Mouse (Mus musculus) c-Kit-negative CD71-positive TER-119-positive erythroid progenitor cells, embryonic 14.5 days (primary cell): ENCODE data around the gene Glyat.
"Not testable (repeated sequence)": the region's sequence is repeated elsewhere in the genome, so short reads cannot be mapped to it uniquely, and the experiment has no call there.

Experiments
- DNase-seq: peaks from one replicate; pipeline ENCODE4 v3.0.0-alpha.2; 2013; ENCODE audit warnings: low read depth, low spot score

The Glyat gene

DNA sequence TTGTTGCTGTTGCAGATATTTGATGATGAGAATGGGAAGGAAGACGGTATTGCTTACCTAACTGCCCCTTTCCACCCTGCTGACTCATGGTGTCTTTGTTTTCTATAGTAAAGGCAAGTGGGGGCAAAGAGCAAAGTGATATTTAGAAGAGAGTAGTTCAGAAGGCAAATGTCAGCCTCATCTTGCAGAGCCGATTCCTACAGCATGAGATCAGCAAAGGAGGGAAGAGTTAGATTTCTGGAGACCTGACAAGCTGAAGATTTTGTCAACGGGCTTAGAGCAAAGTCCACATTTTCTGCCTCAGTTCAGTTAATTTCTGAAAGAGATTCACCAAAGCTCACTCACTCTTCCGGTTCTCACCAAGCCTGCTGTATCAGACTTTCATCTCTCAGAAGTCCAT, at the start of gene Glyat:
Glyat (plus strand) TSS at position 133 of the 400 bp plus-strand sequence.
- DNase-seq: no peak

DNA sequence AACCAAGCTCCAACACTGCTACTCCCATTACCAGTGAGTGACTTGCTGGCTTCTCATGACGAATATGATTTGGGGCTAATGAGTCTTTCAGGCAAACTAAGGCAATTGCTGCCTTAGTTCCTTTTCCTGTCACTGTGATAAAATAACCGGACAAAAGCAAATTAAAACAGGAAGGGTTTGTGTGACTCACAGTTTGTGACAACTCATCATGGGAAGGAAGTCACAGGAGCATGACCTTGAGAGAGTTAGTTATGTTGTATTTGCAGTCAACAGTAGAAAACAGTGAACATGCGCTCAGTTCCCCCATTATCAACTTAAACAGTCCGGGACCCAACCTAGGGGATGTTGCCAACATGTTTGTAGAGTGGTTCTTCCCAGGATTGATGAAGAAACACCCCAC, 47.8 kb upstream of the Glyat start:
- DNase-seq: no peak

DNA sequence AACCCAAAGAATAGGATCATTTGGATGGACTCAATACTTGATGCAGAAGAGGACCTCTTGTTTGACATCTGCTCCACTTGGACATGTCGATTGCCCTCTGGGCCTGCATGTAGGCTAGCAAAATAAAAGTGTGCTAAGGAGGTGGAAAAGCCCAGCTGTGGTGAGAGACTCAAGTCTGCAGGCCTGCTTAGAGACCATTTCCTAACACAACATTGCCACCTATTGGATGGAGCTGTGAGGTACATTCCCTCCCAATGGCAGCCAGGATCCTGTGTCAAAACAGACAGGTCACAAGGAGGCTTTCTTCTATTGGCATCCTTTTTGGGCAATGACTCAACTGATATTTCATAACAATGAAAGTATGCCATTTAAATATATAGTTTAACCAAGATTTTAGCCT, 41.2 kb upstream of the Glyat start:
- peak; percentile 33 for DNase-seq

DNA sequence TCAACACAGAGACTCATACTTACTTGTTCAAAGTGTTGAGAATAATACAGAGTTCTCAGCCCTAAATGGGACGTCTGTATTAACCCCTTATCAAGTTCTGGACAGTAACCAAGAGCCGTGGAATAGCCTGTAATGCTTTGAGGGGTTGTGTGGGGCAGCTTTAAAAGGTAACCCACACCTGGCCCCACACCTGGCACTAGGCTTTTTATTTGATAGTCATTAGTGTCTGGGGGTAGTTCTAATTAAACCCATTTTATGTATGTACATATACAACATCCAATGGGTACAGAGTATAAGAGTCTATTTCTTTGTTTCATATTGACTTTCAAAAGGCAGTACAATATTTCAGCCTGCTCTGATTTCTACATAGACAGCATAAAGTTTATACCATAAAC, 38.0 kb upstream of the Glyat start:
- no peak for DNase-seq

DNA sequence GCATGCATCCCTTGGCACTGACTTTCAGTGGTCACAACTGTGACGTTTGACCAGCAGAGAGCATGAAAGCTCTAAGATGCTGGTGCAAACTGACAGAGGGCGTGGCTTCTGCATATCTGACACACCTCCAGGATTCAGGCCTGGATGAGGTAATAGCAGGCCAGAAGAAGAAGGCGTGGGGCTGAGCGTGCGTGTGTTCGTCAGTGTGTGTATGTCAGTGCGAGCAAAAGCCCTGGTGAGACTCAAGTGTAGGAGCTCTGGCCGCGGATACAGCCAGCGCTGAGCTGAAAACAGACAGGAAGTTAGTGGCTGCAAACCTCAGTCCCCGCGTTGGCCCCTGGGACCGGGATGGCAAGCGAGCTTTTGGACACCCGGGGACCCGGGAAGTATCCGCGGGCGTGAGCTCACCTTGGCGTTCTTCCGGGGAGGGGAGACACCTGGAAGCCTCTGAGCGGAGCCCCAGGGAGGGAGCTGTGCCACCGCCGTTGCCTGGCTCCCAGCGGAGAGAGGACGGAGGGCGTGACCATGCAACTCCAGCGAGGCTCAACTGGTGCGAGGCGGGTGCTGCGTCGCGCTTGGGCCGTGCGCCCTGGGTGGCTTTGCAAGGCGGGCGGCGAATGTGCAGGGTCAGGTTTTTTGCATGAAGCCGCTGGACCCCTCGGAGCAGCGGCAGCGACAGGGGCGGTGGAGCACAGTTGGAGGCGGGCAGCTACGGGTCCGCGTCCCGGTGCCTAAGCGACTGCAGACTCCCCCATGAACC, 37.4 kb upstream of the Glyat start:
- peak; percentile 8 for DNase-seq

DNA sequence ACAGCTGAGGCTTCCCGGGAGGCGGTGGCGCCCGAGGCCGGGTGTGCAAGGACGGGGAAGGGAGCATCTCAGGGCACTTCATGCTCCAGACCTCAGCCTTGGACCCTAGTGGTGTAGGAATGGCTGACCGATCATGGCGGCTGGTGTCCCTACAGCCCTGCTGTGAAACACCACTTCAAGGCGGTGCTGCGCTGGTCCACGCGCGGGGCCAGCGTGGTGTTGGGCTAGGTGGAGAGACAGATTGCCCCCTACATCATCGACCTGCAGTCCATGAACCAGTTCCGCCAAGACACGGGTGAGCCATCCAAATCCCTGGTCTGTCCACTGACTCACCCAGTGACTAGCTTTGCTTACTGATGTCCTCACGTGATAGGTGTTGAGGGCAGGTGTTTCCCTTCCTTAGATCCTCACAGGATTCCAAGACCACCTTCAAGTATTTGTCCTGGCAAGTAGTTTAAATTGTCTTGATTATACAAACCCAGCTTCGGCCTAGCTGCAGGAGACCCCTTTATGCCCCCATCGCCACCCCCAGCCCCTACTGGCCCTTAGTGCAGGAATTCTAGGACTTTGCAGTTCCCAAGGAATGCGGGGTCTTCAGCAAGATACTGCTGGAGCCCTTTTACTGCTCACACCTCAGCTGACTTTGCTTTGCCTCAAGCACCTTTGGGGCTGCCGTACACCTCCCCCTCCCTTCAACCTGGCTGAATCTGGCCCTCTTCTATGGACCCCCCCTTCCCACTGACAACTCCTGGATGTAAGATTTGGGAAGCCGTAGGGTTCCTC, 36.6 kb upstream of the Glyat start:
- DNase-seq: no peak

DNA sequence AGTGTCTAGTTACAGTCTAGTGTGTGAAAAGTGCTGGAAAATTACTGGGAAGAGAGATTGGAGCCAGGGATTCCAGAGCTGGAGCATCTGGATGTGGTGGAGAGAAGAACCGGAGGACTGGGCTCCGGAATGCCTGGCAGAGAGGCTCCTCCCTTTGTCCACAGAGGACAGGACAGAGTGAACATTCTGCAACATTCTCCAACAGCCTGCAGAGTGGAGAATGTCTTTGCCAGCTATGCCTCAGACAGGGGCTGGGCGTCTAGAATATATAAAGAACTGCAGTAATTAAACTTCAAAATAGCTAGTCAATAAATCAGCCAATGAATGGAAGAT, 36.1 kb upstream of the Glyat start:
- DNase-seq: no peak

DNA sequence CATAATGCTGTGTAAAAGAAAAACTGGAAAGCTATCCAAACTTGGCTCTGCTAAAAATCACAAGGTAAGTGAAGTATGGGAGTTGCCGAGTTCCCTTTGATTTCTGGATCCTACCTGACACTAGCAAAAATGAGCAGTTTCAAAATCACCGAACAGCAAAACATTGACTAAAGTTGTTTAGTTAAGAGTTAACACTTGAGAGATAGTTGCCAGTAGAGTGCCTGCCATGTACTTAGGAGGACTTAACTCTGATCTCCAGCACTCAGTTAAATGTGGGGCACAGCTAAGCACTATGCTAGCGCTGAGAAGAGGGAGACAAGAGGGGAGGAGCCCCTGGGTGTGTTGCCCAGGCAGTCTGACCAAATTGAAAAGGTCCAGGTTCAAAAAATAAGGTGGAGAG, 34.4 kb upstream of the Glyat start:
- no peak for DNase-seq

DNA sequence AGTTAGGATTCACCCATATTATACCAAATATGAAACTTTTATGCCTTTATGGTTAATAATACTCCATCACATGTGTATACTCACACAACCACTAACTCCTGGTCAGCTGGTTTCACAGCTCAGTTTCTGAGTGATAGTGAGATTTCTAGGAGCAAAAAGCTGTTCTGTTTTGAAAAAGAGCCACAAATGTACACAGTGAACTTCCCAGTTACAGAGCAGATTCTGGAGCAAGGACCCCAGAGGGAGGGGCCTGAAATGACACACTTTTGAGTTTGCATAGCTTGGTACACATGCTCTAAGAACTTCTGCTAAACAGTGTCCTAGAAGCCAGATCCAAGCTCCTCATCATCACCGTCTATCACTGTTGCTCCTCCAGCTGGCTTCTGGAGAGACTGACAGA, 33.4 kb upstream of the Glyat start, which contains the start of gene Gm4952:
Gm4952 (plus strand) TSS at position 301 of the 400 bp plus-strand sequence.
- DNase-seq: no peak

DNA sequence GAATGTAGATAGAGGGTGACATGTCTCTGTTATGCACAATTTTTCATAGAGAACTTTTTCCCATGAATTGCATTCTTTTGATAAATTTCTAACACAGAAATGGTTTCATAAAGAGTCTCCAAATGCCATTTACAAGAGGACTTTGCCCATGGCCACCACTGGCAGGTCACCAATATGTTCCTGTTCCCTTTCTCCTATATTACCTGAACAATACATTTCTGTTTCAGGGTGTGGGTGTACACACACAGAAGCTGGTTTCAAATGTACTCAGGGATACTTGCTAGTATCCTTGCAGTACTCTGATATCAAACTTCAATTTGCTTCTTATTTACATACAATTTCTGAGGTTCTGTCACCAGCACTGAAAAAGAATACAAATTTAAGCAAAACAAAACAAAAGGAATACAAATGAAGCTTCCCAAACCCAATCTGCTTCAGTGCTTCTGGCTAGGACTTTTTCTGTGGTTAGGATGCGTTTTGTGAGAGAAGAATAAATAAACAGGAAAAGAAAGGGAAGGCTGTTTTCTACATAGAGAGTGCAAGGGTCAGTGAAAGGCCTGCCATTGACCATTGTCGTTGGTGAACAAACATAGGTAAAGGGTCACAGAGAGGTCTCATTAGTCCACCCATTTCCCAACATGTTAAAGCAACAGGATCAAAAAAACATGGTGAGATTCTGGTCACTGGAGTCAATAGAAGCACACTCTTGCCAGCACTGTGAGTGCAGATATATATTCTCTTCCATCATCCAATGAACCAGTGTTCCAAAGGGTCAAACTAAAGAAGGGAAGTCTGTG, 32.2 kb upstream of the Glyat start:
- DNase-seq: no peak

DNA sequence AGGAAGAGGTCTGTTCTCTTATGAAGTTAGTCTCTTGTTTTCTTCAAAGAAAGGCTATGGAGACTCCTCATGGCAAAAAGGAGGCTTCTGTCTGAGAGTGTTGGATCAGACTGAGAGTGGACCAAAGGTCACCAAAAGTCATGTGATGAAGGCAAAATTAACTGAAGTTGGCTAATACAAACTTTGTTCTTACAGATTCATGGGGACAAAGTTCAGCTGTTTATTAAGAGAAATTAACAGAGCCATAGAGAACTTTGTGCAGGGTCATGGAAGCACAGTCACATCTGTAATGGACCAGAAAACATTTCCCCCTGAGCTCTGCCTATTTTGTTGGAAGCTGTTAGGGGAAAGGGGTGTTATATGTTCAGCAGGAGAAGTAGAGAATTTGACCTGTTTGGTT, 24.8 kb upstream of the Glyat start:
- no peak for DNase-seq

DNA sequence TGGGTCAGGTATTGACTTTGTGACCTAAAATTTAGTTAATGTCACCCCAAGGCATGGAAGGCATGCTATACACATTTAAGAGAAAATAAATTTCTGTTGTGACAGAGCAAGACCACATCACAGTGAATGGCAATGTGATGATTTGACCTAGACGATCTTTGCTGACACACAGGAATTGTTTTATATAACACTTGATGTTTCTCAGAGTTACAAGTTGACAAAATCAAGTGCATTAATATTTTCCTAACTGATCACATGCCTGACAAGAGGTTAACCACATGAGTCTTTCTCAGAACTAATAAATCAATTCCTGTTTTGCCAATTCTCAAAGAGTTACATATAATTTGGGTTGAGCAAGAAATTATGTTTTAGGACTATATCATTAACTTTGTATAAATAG, 19.5 kb upstream of the Glyat start:
- no peak for DNase-seq

DNA sequence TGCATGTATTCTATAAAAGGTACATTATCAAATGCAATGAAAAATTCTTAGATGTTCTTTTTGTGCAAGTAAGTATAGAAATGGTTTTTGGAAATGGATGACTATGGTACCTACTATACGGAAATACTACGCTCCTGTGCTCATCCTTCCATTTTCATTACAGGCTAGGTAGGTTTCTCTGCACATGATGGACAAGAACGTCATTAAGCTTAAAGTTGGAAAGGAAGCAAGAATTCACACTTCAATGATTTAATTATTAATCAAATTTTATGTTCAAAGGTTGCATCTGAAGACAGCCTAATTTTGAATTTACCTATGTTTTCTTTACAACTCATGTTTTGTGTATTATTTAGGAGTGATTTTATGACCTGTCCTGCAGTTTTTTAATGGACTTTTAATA, 1.2 kb downstream of the Glyat start:
- no peak for DNase-seq

DNA sequence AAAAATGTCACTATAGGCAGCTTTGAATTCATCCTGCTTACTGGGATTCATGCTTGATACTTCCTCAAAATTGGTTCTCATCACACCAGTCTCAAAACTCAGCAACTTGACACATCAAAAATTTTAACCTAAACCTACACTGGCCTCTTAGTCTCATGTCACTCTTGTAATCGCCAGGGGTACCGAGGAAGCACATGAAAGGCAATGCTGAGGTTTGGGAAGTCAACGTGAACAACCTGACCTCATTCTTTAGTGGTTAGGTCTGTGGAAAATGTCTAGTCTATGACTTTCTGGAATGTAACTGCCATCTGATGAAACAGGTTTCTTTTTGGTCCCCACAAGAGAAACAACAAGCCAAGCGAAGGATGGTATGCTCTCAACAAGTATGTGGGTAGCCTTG, 1.9 kb downstream of the Glyat start:
- no peak for DNase-seq

DNA sequence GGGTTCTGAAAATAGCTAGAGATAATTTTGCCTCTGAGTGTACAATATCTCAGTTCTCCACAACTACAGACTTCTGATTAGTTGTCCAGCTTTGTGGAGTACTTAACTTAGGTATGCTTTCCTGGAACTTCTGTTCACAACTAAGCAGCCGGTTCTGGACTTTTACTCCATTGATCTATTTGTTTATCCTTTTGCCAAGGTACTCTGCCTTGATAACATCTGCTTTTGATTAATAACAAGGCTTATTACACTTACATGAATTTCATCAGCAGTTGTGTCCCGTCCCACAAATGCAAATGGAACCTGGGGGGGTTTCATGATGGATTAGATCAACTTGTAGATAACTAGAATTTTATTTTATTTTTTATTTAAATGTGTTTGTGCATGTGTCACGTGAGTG, 3.8 kb downstream of the Glyat start:
- no peak for DNase-seq

DNA sequence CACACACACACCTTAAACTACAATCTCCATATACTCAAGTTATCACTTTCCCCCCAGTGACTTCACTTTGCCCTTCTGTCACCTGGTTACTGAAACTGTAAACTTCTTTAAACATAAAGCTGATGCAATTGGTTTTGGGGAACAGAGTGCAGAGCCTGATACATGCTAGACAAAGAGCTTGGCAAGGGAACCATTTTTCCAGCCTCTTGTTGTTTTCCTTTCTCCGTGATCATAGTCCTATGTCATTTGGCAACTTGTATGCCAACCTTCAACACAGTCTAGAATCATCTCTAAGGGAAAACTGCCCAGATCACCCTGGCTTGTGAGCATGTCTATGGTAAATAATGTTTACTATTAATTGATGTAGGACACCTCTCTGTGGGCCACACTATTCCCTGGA, 4.9 kb downstream of the Glyat start:
- DNase-seq: no peak

DNA sequence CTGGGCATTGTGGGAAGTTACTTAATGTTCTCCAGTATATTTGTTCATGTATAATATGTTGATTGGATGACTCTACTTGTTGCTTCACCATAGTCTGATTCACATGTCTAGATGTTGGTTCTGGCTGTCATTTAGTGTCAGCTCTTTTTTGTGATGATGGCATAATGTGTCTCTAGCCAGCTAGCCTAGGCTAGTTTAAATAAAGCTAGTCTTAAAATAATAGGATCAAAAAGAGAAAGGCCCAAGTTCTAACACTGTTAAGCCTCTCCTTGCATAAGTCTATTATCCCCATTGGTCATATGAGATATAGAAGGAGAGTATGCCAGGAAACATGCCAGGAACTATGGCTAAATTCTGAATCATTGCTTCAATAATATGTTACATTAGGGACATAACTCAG, 16.4 kb downstream of the Glyat start:
- DNase-seq: no peak

DNA sequence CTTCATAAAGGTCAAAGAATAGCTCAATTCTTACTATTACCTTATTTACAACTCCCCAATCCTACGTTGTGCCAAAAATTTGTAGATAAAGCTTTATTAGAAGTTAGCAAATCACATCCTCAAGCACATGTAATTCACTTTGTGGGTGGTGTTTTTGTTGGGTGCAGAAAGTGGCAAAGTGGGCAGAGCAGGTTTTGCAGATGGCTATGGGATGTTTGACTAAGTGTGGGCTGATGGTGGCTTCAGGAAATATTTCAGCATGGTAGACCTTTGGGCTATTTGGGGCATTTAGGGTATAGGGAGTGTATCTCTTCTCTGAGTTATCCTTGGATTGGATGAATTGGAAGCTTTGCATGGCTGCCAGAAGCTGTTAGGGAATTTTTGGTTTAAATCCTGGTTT, 33.0 kb downstream of the Glyat start:
- DNase-seq: no peak

DNA sequence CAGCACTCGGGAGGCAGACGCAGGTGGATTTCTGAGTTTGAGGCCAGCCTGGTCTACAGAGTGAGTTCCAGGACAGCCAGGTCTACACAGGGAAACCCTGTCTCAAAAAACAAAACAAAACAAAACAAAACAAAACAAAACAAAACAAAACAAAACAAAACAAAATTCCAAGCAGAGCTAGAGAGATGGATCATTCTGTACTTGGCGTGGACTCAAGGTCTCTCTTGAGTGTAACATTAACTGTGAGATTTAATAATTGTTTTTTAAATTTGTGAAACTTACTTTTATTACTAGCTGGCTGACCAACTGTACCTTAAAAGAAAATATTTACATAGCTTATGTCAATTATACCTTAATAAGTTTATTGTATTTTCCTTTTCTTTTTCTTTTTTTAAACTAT, 35.5 kb downstream of the Glyat start:
- DNase-seq: not testable (repeated sequence)

DNA sequence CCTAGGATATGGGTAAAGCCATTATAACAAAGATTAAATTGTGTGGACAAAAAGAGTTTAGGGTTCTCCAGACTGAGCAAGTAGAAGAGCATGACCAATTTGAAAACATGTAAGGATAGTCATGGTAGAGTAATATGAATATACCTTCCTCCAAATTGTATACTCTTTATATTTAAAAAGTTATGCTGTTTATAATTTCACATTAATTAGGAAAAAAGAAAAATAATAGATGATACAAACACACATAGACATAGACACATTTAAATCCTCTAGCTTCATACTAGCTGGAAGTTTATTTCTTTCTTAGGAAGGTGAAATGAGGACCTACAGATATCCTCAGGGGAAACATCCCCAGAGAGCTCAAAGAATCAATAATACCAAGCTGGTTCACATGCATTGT, 37.0 kb downstream of the Glyat start, which contains the start of gene Olfr1442:
Olfr1442 (plus strand) TSS at position 301 of the 400 bp plus-strand sequence.
- no peak for DNase-seq

DNA sequence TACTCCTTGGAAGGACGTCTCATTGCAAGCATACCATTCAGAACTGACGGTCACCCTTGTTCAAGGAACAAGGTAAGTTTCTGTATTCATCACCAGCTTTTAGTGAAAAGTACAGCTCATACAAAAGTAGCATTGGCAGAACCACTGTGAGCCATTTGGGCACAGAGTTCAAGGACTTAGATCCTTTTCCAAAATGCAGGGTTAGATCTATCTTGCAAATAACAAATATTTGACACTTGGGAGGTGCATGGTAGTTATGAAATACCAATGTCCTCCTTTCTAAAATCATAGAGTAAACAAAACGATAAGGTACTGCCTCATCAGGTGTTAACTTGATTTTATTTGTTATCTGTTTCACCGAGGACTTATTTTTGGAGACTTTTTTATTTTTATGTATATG, 37.9 kb downstream of the Glyat start:
- DNase-seq: no peak

DNA sequence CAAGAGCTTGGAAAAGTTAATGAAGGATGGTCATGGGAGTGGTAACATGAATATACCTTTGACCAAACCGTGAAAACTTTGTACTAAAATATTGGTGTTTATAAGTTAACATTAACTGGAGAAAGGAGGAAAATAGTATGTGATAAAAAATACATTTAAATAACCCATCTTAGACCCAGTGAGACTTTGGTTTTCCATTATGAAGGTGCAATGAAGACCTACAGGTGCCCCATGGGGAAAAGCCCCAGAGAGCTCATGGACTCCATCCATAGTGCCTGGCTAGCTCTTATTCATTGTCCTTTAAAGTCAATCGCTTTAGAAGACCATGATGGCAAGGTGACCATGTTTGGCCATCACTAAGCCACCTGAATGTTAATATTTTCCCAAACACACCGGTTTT, 44.7 kb downstream of the Glyat start, which contains the start of gene Olfr1443:
Olfr1443 (plus strand) TSS at position 301 of the 400 bp plus-strand sequence.
- DNase-seq: no peak
